Mouse (Mus musculus) ovary, adult 18-20 months (tissue): ENCODE measurements at regions not wholly inside any gene's neighbourhood (a gene's known extent, or its start where the extent isn't known, plus 50 kb on each side); places are given as distances from the start of the nearest gene placed in this dataset.

ENCODE experiments used
- DNase-seq: peaks from one replicate; pipeline ENCODE4 v3.0.0; 2022; ENCODE audit warnings: low spot score, mixed read lengths

- no peak for DNase-seq
Measured at GRCm38 (mm10) chr12:74518032-74518431, 201.8 kb upstream of the Gm11042 start.

DNA sequence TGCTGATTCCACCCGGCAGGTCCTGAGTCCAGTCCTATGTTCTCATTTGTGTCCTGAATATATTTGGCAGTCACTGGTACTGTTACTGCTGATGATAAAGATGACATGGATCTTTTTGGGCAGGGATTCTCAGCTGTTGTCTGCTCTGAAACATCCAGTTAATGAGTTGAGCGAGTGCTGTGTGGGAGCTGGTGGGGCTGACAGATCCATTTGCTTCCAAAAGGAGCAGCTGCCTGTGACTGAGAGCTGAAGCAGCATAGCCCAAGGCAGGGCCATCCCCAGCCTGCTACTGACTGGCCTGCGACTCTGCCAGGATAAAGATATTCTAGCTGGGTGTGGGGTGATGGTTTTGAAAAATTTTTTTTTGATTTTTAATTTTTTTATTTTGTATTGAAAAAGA is 200.3 kb upstream of the Gm11042 start:
- DNase-seq = no peak

DNA sequence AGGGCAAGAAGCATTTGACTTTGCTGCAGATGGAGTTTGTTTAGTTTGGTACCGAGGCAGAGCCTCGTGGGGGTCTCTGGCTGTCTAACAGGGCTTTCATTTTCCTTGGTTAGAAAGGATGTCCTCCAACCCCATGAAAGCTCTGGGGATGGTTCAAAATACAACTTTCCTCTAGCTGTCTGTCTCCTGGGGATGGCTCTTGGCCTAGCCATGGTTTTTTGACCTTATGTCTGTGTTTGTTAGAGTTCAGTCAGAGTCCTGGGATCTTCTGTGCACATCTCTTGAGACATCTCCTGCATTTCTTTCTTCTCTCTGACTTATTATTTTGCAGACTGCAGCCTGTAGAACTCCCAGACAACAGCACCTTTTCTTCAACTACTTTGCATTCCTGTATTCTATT is 186.6 kb upstream of the Gm11042 start:
- DNase-seq = no peak

DNA sequence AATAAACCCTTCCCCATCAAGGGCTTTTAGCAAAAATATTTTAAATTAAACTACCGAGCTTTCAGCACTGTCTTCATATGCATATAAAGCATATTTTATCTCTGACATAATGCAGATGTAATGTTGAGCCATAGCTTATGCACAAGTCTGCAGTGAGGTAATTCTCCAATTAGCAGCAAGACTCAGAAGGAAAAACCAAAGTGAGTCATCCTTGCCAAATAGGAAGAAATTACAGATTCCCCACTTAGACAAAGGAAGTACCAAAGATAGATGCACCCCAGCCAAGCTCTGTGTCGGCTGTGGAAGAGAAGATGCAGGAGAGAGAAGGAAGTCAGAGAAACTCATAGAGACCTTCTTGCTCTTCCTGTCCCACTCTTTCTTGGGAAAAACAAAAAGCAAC is 161.4 kb upstream of the Gm11042 start:
- DNase-seq = no peak

- DNase-seq = no peak
Measured at GRCm38 (mm10) chr12:74474741-74475140, 158.5 kb upstream of the Gm11042 start.

GRCm38 (mm10) chr12:74458521-74458920 is 142.3 kb upstream of the Gm11042 start:
- peak; percentile 2 for DNase-seq

DNA sequence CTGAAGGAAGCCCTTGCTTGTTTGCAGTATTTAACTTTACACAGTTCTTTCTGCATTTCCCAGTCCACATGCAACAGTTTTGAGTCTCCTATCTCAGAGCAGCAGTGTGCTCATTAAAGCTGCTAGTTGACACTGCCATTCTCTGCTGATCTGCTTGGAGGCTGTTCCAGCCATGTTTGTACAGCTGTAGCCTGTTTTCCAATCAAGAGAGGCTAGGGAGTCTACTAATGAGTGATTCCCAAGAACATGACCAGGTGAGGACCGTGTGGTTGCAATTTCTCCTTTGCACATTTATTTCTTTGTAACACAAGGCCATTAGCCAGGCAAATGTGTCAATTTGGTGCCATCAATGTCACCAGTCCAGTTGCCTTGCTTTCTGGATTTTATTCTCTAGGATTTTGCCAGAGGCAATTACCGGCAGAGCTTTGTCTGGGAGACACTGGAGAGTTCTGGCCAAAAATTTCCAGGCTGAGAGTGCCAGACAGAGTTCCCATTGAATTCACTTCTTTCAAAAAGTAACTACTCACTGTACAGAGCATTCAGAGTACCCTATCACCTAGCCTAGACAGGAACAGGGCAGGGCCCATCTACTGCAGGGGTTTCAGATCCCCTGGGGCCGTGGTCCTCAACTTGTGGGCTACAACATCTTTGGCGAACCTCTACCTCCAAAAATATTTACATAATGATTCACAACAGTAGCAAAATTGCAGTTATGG is 136.3 kb upstream of the Gm11042 start:
- no peak for DNase-seq

DNA sequence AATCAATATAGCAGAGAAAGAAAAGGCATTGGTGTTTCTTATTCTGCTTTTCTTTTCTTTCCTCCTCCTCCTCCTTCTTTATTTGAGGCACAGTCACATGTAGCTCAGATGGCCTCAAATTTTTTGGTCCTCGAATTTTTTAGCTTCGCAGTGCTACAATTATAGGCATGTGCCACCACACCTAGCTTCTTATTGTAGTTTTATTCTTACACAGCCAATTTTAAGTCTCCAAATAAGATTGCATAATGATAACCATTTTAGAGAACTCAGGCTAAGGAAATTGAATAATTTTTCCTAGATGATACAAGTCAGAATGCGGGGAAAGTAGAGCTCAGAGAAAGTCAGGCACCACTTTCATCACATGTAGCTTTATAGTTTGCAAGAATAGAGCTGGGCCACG is 132.1 kb upstream of the Gm11042 start:
- DNase-seq = no peak

DNA sequence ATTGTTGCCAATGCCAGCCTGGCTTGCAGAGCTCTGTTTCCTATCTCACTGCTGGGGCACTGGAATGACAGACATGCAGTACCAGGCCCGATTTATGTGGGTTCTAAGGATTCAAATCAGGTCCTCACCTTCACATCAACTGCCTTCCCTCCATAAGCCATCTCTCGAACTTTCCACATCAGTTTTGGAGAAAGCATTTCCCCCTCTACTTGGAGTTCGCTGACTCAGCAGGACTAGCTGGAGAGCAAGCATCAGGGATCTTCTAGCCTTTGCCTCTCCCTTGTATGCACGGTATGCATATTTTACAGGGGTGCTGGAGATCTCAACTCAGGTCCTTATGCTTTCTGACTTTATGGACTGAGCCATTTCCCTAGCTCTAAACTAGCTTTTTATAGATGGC is 118.7 kb upstream of the Gm11042 start:
- DNase-seq = no peak

DNA sequence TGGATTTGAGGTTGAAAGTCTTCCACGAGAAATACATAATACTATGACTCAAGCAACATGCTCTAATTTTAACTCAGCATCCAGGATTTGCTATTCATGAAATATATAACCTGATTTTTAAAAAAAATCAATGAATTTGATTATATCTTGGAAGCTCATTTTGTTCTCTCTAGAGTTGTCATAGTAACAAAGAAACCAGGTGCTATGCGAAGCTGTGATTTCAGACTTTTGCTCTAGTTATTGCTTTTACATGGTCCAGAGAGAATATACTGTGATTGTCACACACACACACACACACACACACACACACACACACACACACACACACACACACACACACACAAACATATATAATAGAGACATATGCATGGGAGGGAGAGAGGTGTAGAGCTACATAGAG is 98.5 kb upstream of the Gm11042 start:
- DNase-seq = no peak

GRCm38 (mm10) chr12:74410511-74410910 is 94.3 kb upstream of the Gm11042 start:
- no peak for DNase-seq

DNA sequence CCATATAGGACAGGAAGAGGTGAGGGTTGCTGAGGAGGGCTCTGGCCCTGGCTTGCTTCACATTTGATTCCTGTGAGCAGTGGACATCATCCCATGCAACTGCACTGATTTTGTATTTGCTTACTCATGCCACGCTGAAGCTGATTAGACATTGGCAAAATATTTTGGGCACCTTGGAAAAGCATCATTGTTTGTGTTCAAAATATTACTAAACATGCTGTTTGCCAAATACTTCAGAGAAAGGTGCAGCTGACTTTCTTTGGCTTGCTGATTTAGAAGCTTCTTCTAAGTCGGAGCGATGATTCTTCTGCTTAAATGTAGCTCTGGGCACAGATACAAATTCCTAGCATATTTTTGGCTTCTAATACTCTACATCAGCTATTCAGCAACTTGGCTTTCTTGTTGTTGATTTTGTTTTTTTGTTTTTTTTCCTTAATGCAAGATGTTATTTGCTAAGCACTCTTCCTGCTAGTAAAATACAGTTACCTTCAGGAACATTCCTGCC is 91.4 kb upstream of the Gm11042 start:
- no peak for DNase-seq

GRCm38 (mm10) chr12:74389811-74390210 is 73.6 kb upstream of the Gm11042 start:
- DNase-seq = no peak
